23 mouse cellular contexts compared by ENCODE assay signal in the genomic region with DNA sequence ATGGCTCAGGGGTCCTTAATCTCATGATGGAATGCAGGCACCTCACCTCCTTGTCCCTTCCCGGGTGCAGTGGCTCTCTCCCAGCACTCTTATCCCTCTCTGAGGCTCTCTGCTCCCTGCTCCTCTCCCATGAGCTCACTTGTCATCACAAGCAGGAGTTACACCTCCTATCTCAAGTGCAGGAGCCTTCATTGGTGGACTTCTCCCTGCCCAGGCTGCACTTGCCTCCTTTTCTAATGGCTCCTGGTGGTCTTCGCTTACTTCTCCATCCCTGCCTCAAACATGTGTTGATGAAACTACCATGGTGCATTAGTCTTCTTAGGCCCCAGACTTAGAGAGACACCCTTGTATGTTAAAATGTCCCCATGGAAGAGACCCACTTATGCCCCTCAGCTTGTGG. TPM values are rescaled to one million over a fixed set of nuclear protein-coding genes. Genes with fewer than 3 reads are reported as not detected.
"Had no signal": no experiment of that assay in that cellular context is flagged by ENCODE, and none has a peak within 500 bp of the region (broad histone marks: within the 10 kb centered on the region; RNA-seq: fewer than 3 reads in every experiment).

No protein-coding gene starts in this region.

RNA-seq across cellular contexts. Expression of gene Nat8f3, which starts 2.9 kb away (rescaled TPM):
- polyA plus RNA-seq: heart, embryonic 14.5 days; heart, embryonic 15.5 days; heart, embryonic 16.5 days; intestine, embryonic 15.5 days; intestine, postnatal 0 days; kidney, postnatal 0 days had no signal

RNA-seq across cellular contexts. Expression of gene Nat8f7, which starts 49.7 kb away (rescaled TPM):
- polyA plus RNA-seq: heart, embryonic 12.5 days; heart, embryonic 13.5 days; heart, embryonic 14.5 days; heart, embryonic 15.5 days; heart, embryonic 16.5 days; heart, postnatal 0 days; hindbrain, embryonic 10.5 days; hindbrain, embryonic 11.5 days; hindbrain, embryonic 12.5 days; hindbrain, embryonic 15.5 days; hindbrain, postnatal 0 days; inflammation-experienced regulatory T-cells, adult 6 months; intestine, embryonic 14.5 days; intestine, embryonic 15.5 days; intestine, embryonic 16.5 days; kidney, embryonic 14.5 days; kidney, embryonic 15.5 days; kidney, embryonic 16.5 days had no signal

RNA-seq across cellular contexts. Expression of gene Nat8f6, which starts 58.1 kb away (rescaled TPM):
- polyA plus RNA-seq: heart, embryonic 12.5 days; heart, embryonic 14.5 days; heart, embryonic 15.5 days; heart, embryonic 16.5 days; heart, postnatal 0 days; hindbrain, embryonic 10.5 days; hindbrain, embryonic 11.5 days; hindbrain, embryonic 12.5 days; hindbrain, embryonic 13.5 days; hindbrain, embryonic 14.5 days; hindbrain, embryonic 15.5 days; hindbrain, embryonic 16.5 days; hindbrain, postnatal 0 days; inflammation-experienced regulatory T-cells, adult 6 months; intestine, embryonic 14.5 days; intestine, embryonic 15.5 days; intestine, embryonic 16.5 days; intestine, postnatal 0 days; kidney, embryonic 14.5 days; kidney, embryonic 15.5 days had no signal

RNA-seq across cellular contexts. Expression of gene Nat8f5, which starts 58.1 kb away (rescaled TPM):
- polyA plus RNA-seq: heart, embryonic 12.5 days; heart, embryonic 13.5 days; heart, embryonic 14.5 days; heart, embryonic 15.5 days; heart, embryonic 16.5 days; heart, postnatal 0 days; hindbrain, embryonic 10.5 days; hindbrain, embryonic 11.5 days; hindbrain, embryonic 12.5 days; hindbrain, embryonic 14.5 days; inflammation-experienced regulatory T-cells, adult 6 months; intestine, embryonic 14.5 days; kidney, embryonic 14.5 days; kidney, embryonic 15.5 days had no signal
